Mouse (Mus musculus): Measurements from ENCODE around the gene Ak7. TPM values are rescaled to one million over a fixed set of nuclear protein-coding genes. Genes with fewer than 3 reads are reported as not detected.

The Ak7 gene
- polyA plus RNA-seq, 1 experiment from 2014 or later, result 0.09 TPM

DNA sequence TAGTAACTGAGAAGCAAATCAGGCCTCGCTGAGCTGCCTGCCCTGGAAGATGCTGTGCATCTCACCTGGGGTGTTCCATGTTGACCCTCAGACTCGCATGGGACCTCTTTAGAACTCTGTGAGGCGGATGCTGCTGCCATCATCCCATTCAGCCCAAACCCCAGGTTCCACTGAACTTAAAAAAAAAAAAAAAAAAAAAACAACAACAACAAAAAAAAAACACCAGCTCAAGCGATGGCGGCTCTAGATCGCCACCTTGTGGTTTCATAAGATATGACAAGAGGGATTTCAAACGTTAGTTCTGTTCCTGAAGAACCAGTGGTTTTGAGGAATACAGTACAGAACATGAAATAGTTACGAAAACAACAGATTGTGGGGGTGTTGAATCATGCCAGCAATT is 22.2 kb downstream of the Ak7 start:
- Histone ChIP-seq H3K4me2 (no peak overlapping the region), H3K9me3 (no peaks in the 10 kb centered on the region), H3K9ac (replicated peaks) (no peak overlapping the region), H3K27me3 (no peaks in the 10 kb centered on the region), H3K36me3 (no peaks in the 10 kb centered on the region), H3K4me1 (replicated peaks) (peaks cover 10% of the 10 kb centered on the region), H3K27ac (no peak overlapping the region), H3K4me3 (replicated peaks) (no peak overlapping the region)
- WGBS, result 25% methylated on average over 8 of the region's 8 CpGs
- ATAC-seq (ENCODE audit: insufficient number of reproducible peaks, insufficient read depth, low FRiP score, low TSS enrichment, low read depth), result no peak

DNA sequence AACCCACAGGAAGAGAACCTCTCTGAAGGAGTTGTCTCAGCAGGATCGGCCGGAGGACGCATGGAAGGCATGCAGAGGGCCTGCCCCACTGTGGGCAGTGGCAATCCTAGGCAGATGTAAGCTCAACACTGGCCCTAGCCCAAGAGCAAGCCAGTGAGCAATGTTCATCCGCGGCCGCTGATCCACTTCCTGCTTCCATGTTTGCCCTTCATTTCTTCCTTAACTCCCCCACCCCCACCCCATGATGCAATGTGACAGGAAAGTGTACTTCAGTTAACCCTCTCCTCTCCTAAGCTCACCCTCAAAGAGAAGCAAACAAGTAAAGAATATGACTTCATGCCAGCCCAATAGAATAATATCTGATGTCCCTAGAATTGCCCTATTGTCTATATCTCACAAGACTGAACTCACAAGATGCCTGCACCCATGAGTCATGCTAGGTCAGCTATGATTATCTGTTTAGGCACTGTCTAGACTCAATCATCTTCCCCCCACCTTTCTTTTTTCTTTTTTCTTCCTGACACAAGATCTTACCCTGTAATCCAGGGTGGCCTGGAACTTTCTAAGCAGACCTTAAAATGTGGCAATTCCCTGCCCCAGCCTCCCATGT is 25.2 kb downstream of the Ak7 start:
- ATAC-seq (ENCODE audit: insufficient number of reproducible peaks, insufficient read depth, low FRiP score, low TSS enrichment, low read depth), result no peak

DNA sequence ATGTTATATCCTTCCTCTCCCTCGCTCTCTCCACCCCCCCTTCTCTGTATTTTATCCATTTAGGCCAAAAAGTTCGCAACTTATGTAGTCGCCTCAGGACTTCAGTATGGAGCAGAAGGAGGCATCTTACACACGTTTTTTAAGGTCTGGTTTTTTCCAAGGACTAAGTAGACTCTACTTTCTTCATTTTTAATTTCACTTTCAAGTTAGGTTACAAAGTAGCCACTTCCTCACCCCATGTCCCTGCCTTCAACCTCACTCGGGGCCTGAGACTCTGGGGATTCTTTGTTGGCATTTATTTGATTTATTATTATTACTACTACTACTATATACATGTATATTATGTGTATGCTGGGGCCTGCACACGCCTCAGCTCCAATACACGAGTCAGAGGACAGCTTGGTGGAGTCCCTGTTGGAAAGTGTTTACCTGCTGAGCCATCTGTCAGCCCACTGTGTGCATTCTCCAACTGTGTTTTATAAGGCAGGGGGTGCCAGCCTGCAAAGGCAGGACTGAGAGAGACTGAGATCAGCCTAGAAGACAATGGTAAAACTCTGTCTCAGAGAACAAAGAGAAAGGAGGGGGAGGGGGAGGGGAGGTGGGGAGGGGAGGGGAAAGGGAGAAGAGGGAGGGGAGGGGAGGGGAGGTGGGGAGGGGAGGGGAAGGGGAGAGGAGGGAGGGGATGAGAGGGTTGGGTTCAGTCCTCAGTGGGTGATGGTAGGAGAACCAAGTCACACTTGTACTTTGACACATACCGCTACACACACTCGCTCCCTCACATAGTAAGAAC is 27.8 kb downstream of the Ak7 start:
- no peak overlapping the region for H3K4me2 ChIP-seq
- no peak overlapping the region for H3K27ac ChIP-seq
- H3K4me3 ChIP-seq (replicated peaks), result no peak overlapping the region
- no peak overlapping the region for H3K9ac ChIP-seq (replicated peaks)
- no peaks in the 10 kb centered on the region for H3K27me3 ChIP-seq
- H3K4me1 ChIP-seq (replicated peaks), result 0 out of 2 replicates have a peak, but pooled peaks cover 3% of the 10 kb centered on the region
- no peaks in the 10 kb centered on the region for H3K9me3 ChIP-seq
- 76% methylated on average over 9 of the region's 9 CpGs for WGBS
- H3K36me3 ChIP-seq, result no peaks in the 10 kb centered on the region
- no peak for ATAC-seq (ENCODE audit: insufficient number of reproducible peaks, insufficient read depth, low FRiP score, low TSS enrichment, low read depth)

More for the DNA sequence above, 25.2 kb downstream of the Ak7 start:
- no peaks in the 10 kb centered on the region for H3K27me3 ChIP-seq
- no peak overlapping the region for H3K4me3 ChIP-seq (replicated peaks)
- WGBS, result 82% methylated on average over 6 of the region's 6 CpGs
- no peaks in the 10 kb centered on the region for H3K9me3 ChIP-seq
- no peaks in the 10 kb centered on the region for H3K36me3 ChIP-seq
- no peak overlapping the region for H3K27ac ChIP-seq
- H3K4me1 ChIP-seq (replicated peaks), result no peaks in the 10 kb centered on the region
- no peak overlapping the region for H3K9ac ChIP-seq (replicated peaks)
- H3K4me2 ChIP-seq, result no peak overlapping the region

DNA sequence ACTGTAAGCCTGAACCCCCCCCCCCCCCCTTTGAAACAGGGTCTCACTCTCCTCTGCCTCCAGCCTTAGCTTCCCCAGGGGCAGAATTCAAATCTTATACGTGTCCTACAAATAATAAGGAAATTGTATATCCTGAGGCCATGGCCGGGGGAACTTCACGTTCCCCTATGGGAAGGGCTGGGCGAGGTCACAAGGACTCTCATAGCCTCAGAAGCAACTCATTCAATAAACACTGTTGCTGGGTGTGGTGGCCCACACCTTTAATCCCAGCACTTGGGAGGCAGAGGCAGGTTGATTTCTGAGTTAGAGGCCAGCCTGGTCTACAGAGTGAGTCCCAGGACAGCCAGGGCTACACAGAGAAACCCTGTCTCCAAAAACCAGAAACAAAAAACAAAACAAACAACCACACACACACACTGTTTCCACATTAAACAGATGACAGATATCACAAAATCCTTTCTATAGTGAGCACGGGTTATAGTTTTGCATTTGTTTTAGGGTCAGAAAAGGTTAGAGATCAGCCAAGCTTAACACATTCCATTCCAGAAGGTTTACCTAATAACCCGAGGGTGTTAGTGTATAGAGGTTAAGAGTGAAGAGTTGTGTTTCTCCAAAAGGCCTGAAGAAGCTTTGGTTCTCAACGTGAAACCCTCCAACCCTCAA is 29.6 kb downstream of the Ak7 start:
- no peak overlapping the region for H3K27ac ChIP-seq
- no peak overlapping the region for H3K4me3 ChIP-seq (replicated peaks)
- H3K4me1 ChIP-seq (replicated peaks), result peaks cover 7% of the 10 kb centered on the region; the same call in 1 of the 2 replicates
- WGBS, result 76% methylated on average over 7 of the region's 7 CpGs
- H3K9ac ChIP-seq (replicated peaks), result no peak overlapping the region
- no peak overlapping the region for H3K4me2 ChIP-seq
- H3K27me3 ChIP-seq, result no peaks in the 10 kb centered on the region
- no peaks in the 10 kb centered on the region for H3K9me3 ChIP-seq
- ATAC-seq (ENCODE audit: insufficient number of reproducible peaks, insufficient read depth, low FRiP score, low TSS enrichment, low read depth), result no peak
- H3K36me3 ChIP-seq, result no peaks in the 10 kb centered on the region

DNA sequence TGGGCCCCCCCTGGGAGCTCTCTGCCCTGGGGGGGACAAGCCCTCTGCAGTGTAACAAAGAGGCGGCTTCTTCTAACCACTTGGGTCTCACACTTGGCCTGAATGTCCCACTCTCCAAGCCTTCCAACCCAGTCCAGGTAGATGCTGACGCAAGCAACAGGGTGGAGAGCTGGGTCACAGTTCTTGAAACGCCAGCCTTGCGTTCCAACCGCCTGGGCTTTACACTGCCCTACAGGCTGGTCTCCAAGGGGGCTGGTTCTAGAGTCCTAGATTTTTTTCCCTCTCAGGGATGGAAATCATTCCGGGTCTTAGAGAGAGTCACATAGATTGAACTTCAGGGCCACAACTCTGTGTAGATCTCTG is 30.1 kb downstream of the Ak7 start:
- Histone ChIP-seq H3K27ac (no peak overlapping the region), H3K4me2 (no peak overlapping the region), H3K4me3 (replicated peaks) (no peak overlapping the region), H3K9me3 (no peaks in the 10 kb centered on the region), H3K4me1 (replicated peaks) (peaks cover 7% of the 10 kb centered on the region; the same call in 1 of the 2 replicates), H3K36me3 (no peaks in the 10 kb centered on the region), H3K9ac (replicated peaks) (no peak overlapping the region), H3K27me3 (no peaks in the 10 kb centered on the region)
- 88% methylated on average over 6 of the region's 6 CpGs for WGBS
- ATAC-seq (ENCODE audit: insufficient number of reproducible peaks, insufficient read depth, low FRiP score, low TSS enrichment, low read depth), result no peak

DNA sequence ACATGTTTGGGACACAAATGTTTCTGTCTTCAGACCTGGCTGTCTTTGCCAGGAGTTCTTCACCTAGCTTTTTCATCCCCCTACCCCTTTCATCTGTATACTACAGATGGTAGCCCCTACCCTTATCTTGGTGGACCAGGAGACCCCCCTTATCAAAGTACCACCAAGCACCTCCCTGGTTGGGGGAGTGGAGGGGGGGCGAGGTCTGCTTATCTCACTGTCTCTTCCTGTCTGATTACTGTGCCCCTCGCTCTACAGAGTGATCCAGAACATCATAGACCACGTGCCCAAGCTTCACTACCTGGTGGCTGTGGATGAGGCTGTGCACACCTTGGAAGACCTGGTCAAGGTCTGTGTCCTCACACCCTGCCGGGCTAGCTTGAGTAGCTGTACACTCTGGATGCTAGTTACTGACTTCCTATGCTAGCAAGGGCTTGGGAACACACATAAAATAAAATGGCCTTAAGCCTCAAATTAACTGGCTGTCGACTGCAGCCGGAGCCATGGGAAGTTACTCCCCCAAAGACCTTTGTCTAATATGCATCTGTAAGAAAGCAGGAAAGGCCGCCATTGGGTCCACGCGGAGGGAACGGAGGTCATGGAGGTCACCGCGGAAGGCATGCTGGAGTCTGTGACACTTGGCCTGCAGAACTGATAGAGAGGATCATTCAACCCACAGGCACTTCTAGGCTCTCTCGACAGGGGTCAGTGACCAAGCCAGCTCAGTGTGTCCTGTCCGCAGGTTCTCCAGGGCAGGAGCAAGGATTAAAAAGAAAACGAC is 32.7 kb downstream of the Ak7 start:
- 65% methylated on average over 15 of the region's 15 CpGs for WGBS
- no peak overlapping the region for H3K4me3 ChIP-seq (replicated peaks)
- H3K27ac ChIP-seq, result no peak overlapping the region
- no peaks in the 10 kb centered on the region for H3K36me3 ChIP-seq
- no peak for ATAC-seq (ENCODE audit: insufficient number of reproducible peaks, insufficient read depth, low FRiP score, low TSS enrichment, low read depth)
- no peaks in the 10 kb centered on the region for H3K27me3 ChIP-seq
- no peak overlapping the region for H3K9ac ChIP-seq (replicated peaks)
- no peak overlapping the region for H3K4me2 ChIP-seq
- H3K4me1 ChIP-seq (replicated peaks), result peaks cover 7% of the 10 kb centered on the region; the same call in 1 of the 2 replicates
- no peaks in the 10 kb centered on the region for H3K9me3 ChIP-seq

DNA sequence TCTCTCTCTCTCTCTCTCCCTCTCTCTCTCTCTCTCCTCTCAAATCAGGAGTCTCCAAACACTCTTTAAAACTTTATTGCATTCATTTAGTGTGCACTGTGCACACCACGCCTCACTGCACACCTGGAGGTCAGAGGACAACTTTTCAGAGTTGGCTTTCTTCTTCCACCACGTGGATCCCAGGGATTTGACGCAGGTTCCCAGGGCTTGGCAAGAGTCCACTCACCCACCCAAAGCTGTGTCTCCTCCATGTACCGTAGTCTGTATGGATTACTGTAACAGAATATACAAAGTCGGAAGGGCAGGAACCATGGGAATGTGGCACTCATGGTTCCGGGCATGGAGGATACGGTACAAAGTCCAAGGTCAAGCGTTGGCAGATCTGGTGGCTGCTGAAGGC is 33.9 kb downstream of the Ak7 start:
- Histone ChIP-seq H3K9me3 (no peaks in the 10 kb centered on the region), H3K4me2 (no peak overlapping the region), H3K27ac (no peak overlapping the region), H3K27me3 (no peaks in the 10 kb centered on the region), H3K4me1 (replicated peaks) (peaks cover 7% of the 10 kb centered on the region; the same call in 1 of the 2 replicates), H3K9ac (replicated peaks) (no peak overlapping the region), H3K4me3 (replicated peaks) (no peak overlapping the region), H3K36me3 (no peaks in the 10 kb centered on the region)
- no peak for ATAC-seq (ENCODE audit: insufficient number of reproducible peaks, insufficient read depth, low FRiP score, low TSS enrichment, low read depth)
- 80% methylated on average over 8 of the region's 8 CpGs for WGBS

DNA sequence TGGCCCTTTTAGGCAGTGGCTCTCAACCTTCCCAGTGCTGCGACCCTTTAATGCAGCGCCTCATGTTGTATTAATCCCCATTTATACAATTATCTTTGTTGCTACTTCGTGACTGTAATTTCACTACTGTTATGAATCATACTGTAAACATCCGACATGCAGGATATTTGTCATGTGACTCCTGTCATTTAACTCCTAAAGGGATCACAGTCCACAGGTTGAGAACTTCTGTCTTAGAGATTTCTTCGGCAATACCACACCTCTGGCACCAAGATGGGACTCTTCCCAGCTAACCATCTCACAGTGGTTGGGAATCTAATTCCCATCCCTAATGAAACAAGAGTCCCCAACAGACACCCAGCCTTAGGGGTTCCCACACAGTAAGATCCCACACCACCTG is 42.3 kb downstream of the Ak7 start:
- Histone ChIP-seq H3K36me3 (no peaks in the 10 kb centered on the region), H3K4me1 (replicated peaks) (no peaks in the 10 kb centered on the region), H3K27me3 (no peaks in the 10 kb centered on the region), H3K4me2 (no peak overlapping the region), H3K9ac (replicated peaks) (no peak overlapping the region), H3K9me3 (no peaks in the 10 kb centered on the region), H3K4me3 (replicated peaks) (no peak overlapping the region), H3K27ac (no peak overlapping the region)
- WGBS, result 89% methylated on average over 5 of the region's 5 CpGs
- ATAC-seq (ENCODE audit: insufficient number of reproducible peaks, insufficient read depth, low FRiP score, low TSS enrichment, low read depth), result no peak

DNA sequence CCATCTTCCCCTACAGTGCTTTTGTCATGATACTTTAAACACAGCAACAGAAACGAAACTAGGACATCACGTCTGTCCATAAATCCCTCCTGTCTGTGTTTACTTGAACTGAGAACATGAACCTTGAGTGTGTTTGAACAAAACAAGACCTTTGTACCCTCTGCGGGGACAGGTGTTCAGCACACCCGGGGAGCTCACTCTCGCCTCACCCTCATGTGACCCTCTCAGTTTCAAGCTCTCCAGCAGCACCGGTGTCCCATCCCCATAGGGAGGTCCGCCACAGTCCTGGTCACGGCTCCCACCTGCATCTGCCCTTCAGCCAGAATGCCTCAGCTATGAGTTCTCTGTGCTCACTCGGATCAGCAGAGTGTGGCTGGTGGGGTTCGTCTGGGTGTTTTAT is 48.0 kb downstream of the Ak7 start:
- WGBS, result 88% methylated on average over 10 of the region's 10 CpGs
- Histone ChIP-seq H3K4me2 (no peak overlapping the region), H3K4me1 (replicated peaks) (no peaks in the 10 kb centered on the region), H3K27me3 (no peaks in the 10 kb centered on the region), H3K9ac (replicated peaks) (no peak overlapping the region), H3K9me3 (peaks cover 4% of the 10 kb centered on the region; the same call in 1 of the 2 replicates), H3K27ac (no peak overlapping the region), H3K4me3 (replicated peaks) (no peak overlapping the region), H3K36me3 (no peaks in the 10 kb centered on the region)
- ATAC-seq (ENCODE audit: insufficient number of reproducible peaks, insufficient read depth, low FRiP score, low TSS enrichment, low read depth), result no peak

DNA sequence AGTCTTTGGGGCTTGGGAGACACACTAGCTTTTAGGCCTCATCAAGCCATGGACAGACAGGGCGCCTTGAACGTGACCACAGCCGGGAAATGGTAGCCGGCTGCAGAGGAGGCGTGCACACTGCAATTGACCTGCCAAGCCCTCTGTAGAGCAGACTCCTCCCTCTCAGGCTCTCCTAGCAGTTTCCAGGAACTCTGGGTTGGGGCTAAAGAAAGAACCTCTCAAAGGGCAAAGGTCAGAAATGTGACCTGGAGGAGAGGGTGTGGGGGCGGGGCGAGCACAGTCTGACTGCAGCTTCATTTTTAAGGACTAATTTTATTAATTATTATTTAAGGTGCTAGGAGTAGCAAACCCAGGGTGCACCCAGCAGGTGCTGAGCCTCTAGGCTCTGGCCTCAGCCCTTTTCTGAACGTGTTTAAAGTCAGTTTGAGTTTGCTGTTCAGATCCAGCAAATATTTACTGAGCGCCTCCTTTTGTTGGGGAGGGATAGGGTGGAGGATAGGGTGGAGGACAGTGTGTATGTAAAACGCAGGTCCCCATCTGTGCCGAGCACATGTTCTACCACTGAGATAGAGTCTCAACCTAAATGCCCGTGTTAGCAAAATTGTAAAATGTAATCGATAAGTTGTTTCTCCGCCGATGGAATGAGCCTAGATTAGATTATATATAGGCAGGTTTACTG is 52.2 kb downstream of the Ak7 start:
- Histone ChIP-seq H3K4me1 (replicated peaks) (no peaks in the 10 kb centered on the region), H3K27ac (no peak overlapping the region), H3K4me3 (replicated peaks) (no peak overlapping the region), H3K27me3 (no peaks in the 10 kb centered on the region), H3K4me2 (no peak overlapping the region), H3K36me3 (no peaks in the 10 kb centered on the region), H3K9me3 (peaks cover 4% of the 10 kb centered on the region; the same call in 1 of the 2 replicates), H3K9ac (replicated peaks) (no peak overlapping the region)
- WGBS, result 44% methylated on average over 15 of the region's 15 CpGs
- no peak for ATAC-seq (ENCODE audit: insufficient number of reproducible peaks, insufficient read depth, low FRiP score, low TSS enrichment, low read depth)

Data from limb, embryonic 12.5 days (tissue).